ENCODE assay signal across 9 mouse cellular contexts in genomic region chr15:25510060-25510492, GRCm38 (mm10).
DNase-seq lines count a peak whose midpoint lies in the region; ATAC-seq lines count a peak whose summit lies in the region.
"Had no signal": no experiment of that assay in that cellular context is flagged by ENCODE, and none has a peak within 500 bp of the region (broad histone marks: within the 10 kb centered on the region; RNA-seq: fewer than 3 reads in every experiment).

No protein-coding gene starts in this region.

- no peaks in the 10 kb centered on the region for H3K27me3 ChIP-seq in embryonic facial prominence, embryonic 11.5 days (ENCODE audit: control insufficient read depth, insufficient read depth, low read length)

- no peaks in the 10 kb centered on the region for H3K4me1 ChIP-seq in embryonic facial prominence, embryonic 11.5 days (ENCODE audit: control insufficient read depth, insufficient read depth, low read length)

- no peak overlapping the region for H3K27ac ChIP-seq in embryonic facial prominence, embryonic 11.5 days (replicated peaks; ENCODE audit: low read depth, low read length)
- H3K27ac ChIP-seq: macrophage had no signal

- peak; percentile 83 for ATAC-seq in embryonic facial prominence, embryonic 11.5 days (replicated peaks; ENCODE audit: insufficient number of reproducible peaks, low FRiP score, low TSS enrichment, low read depth)
- no peak for ATAC-seq in megakaryocyte-erythroid progenitor cell, adult 5-6 weeks (replicated peaks; ENCODE audit: low FRiP score, low TSS enrichment, poor library complexity, severe bottlenecking)

- 20% methylated on average over 8 of the region's 8 CpGs for WGBS in embryonic facial prominence, embryonic 11.5 days

- peak; percentile 12 to 14 for DNase-seq in left cerebral cortex, postnatal 14 days (ENCODE audit: low spot score in 2 of 2)
- no peak for DNase-seq in left cerebral cortex, postnatal 36 days (ENCODE audit: low spot score in 2 of 2)
- DNase-seq in T-cell, adult 2 months (ENCODE audit: low spot score) = peak; percentile 2
- DNase-seq in embryonic facial prominence, embryonic 11.5 days (ENCODE audit: low spot score) = peak; percentile 64
- DNase-seq in kidney, postnatal 36 days = peak; percentile 21 to 30
- no peak for DNase-seq in gastrocnemius, postnatal 36 days
- DNase-seq: gastrocnemius, postnatal 25 days had no signal

- H3K4me3 ChIP-seq in embryonic facial prominence, embryonic 11.5 days (ENCODE audit: low read depth, low read length) = no peak overlapping the region

- H3K36me3 ChIP-seq in embryonic facial prominence, embryonic 11.5 days (replicated peaks; ENCODE audit: control insufficient read depth, insufficient read depth, low read depth, low read length) = no peaks in the 10 kb centered on the region

- no peak overlapping the region for H3K9ac ChIP-seq in embryonic facial prominence, embryonic 11.5 days (replicated peaks; ENCODE audit: low read length)

- no peaks in the 10 kb centered on the region for H3K9me3 ChIP-seq in embryonic facial prominence, embryonic 11.5 days (replicated peaks; ENCODE audit: control insufficient read depth, low read length)

- no peak overlapping the region for H3K4me2 ChIP-seq in embryonic facial prominence, embryonic 11.5 days (ENCODE audit: low read depth, low read length)

- intact Hi-C loops in left cerebral cortex, postnatal 14 days (cut with DNase I) = no loop called here
- intact Hi-C loops in left cerebral cortex, postnatal 36 days (cut with DNase I) = no loop called here
- intact Hi-C loops in gastrocnemius, postnatal 36 days (cut with DNase I) = no loop called here

Comparison
In these comparisons a context has a peak if more than half of its experiments do, and no peak if none do; other contexts are left out.
1. DNase-seq: peak in left cerebral cortex, postnatal 14 days (2 of 2), T-cell, adult 2 months (single experiment), embryonic facial prominence, embryonic 11.5 days (single experiment) and kidney, postnatal 36 days (2 of 2); none in left cerebral cortex, postnatal 36 days (0 of 2) and gastrocnemius, postnatal 36 days (0 of 2).